Mouse (Mus musculus): ENCODE results near the gene Rhbdf2.

The Rhbdf2 gene

GRCm38 (mm10) chr11:116548780-116549179 is 78.0 kb downstream of the Rhbdf2 start:
- in situ Hi-C loops (cut with MboI; ENCODE audit: low pct_unique_long_range_greater_than_20kb in 1 of 2, low sequenced_read_pairs in 2 of 2, unreplicated experiment in 1 of 2) = no loop called here

All from mouse embryonic stem cell (cell line).